Mouse (Mus musculus): ENCODE data around the gene Arfrp1.

- no peak for TF ChIP-seq CTCF (IDR thresholded peaks at IDR 0.05; ENCODE audit: low read depth)
- TF ChIP-seq EP300 (IDR thresholded peaks at IDR 0.05; ENCODE audit: low read depth): no peak
Measured at GRCm38 (mm10) chr2:181326098-181326497, 39.1 kb downstream of the Arfrp1 start.

Data from heart, postnatal 0 days (tissue).